Mouse (Mus musculus): ENCODE data around the gene Sncg. TPM values are rescaled to one million over a fixed set of nuclear protein-coding genes. Genes with fewer than 3 reads are reported as not detected.

The Sncg gene
- polyA plus RNA-seq, 2 experiments, result 0.17 TPM; not detected in 1

DNA sequence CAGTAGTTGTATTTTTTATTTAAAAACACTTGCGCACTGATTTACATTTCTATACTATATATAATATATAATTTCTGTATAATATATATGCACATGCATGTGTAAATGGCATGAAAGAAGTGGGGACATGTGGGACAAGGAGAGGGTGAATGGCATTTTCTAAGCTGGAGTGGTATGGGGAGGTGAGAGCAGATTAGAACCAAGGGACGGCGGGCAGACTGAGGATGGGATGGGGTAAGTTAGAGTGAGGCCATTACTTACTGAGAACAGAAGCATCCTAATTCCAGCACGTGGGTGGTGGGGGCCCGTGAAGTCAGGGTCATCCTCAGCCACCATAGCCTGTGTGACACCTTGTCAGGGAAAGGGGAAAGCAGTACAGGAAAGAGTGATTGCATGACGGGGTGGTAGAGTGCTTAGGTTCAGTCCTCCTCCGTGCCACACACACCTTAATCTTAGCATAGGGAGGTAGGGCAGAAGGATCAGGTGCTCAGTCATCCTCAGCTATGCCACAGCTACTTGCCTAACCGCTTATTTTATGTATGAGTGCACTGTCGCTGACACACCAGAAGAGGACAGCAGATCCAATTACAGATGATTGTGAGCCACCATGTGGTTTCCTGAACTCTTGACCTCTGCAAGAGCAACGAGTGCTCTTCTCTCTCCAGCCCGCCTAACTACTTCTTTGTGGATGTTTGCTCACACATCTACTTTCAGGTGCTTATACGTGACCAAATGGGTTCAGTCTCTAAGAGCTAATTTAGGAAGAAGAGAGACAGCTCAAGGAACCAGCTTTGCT is 28.6 kb downstream of the Sncg start:
- Histone ChIP-seq H3K36me3 (replicated peaks; ENCODE audit: control insufficient read depth, insufficient read depth, low read depth) (no peaks in the 10 kb centered on the region; the same call in 1 of the 2 replicates), H3K4me3 (ENCODE audit: insufficient read depth in 1 of 2, low read depth in 2 of 2, low read length in 2 of 2) (no peak overlapping the region), H3K27me3 (ENCODE audit: control insufficient read depth, insufficient read depth, low read length) (no peaks in the 10 kb centered on the region), H3K4me2 (ENCODE audit: low read depth) (no peak overlapping the region), H3K27ac (no peak overlapping the region), H3K9ac (replicated peaks) (no peak overlapping the region), H3K4me1 (replicated peaks; ENCODE audit: control insufficient read depth in 2 of 2, insufficient read depth in 2 of 2, low read length in 1 of 2) (peaks cover 0 to 5% of the 10 kb centered on the region in 2 experiments; a peak in 2 of 4 replicates), H3K9me3 (ENCODE audit: control insufficient read depth, low read length) (no peaks in the 10 kb centered on the region)
- ATAC-seq (ENCODE audit: insufficient read depth) (peak; percentile 27), DNase-seq (ENCODE audit: low read depth in 3 of 3, low spot score in 3 of 3) (no peak)
- no peak for TF ChIP-seq EP300 (IDR thresholded peaks at IDR 0.05; ENCODE audit: low read depth)
- peak; percentile 44 for TF ChIP-seq CTCF (IDR thresholded peaks at IDR 0.05; ENCODE audit: low read depth)
- 50% methylated on average over 12 of the region's 12 CpGs for WGBS (ENCODE audit: insufficient replicate concordance)

DNA sequence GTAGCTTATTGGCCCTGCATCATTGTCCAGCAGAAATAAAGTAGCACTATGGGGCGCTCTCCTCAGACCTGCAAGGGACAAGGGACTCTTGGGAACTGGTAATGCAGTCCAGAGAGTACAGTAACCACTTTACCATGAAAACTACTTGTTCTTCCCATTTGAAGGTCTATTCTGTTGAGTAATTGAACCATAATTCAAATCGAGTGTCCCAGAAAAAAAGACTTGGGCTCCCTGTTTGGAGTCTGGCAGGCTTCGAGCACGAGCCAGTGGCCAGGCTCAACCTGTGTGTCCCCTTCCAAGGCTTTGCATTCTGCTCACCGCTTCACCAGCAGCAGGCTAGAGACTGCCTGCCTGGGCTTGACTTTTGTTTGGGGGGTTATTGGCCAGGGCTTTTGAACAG is 30.2 kb downstream of the Sncg start:
- H3K4me3 ChIP-seq (ENCODE audit: insufficient read depth in 1 of 2, low read depth in 2 of 2, low read length in 2 of 2), result no peak overlapping the region
- no peak overlapping the region for H3K4me2 ChIP-seq (ENCODE audit: low read depth)
- H3K4me1 ChIP-seq (replicated peaks; ENCODE audit: control insufficient read depth in 2 of 2, insufficient read depth in 2 of 2, low read length in 1 of 2), result peaks cover 0 to 5% of the 10 kb centered on the region in 2 experiments; a peak in 2 of 4 replicates
- 75% methylated on average over 5 of the region's 5 CpGs for WGBS (ENCODE audit: insufficient replicate concordance)
- TF ChIP-seq CTCF (IDR thresholded peaks at IDR 0.05; ENCODE audit: low read depth) (no peak), EP300 (IDR thresholded peaks at IDR 0.05; ENCODE audit: low read depth) (no peak)
- no peak overlapping the region for H3K27ac ChIP-seq
- H3K27me3 ChIP-seq (ENCODE audit: control insufficient read depth, insufficient read depth, low read length), result no peaks in the 10 kb centered on the region
- peaks cover 1% of the 10 kb centered on the region for H3K36me3 ChIP-seq (replicated peaks; ENCODE audit: control insufficient read depth, insufficient read depth, low read depth)
- no peaks in the 10 kb centered on the region for H3K9me3 ChIP-seq (ENCODE audit: control insufficient read depth, low read length)
- DNase-seq (ENCODE audit: low read depth in 3 of 3, low spot score in 3 of 3), result no peak
- ATAC-seq (ENCODE audit: insufficient read depth), result no peak
- H3K9ac ChIP-seq (replicated peaks), result no peak overlapping the region

DNA sequence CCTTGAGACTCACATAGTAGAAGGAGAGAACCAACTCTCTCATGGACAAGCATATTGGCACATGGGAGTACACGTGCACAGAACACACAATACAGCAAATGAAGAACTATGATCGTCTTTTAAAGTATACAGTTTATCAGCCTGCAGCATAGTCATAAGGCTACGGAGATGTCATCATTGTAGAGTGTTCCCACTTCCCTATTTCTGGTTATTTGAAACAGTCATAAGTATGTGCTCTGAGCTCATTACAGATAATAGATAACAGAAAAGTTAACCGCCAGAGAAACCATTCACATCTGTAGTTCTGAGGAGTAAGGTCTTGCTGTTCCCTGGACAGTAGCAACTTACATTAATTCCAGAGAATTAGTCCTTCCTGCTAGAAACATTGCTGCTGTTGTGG is 31.5 kb downstream of the Sncg start:
- no peaks in the 10 kb centered on the region for H3K9me3 ChIP-seq (ENCODE audit: control insufficient read depth, low read length)
- no peak overlapping the region for H3K4me2 ChIP-seq (ENCODE audit: low read depth)
- peaks cover 4% of the 10 kb centered on the region for H3K36me3 ChIP-seq (replicated peaks; ENCODE audit: control insufficient read depth, insufficient read depth, low read depth)
- ATAC-seq (ENCODE audit: insufficient read depth), result no peak
- no peaks in the 10 kb centered on the region for H3K27me3 ChIP-seq (ENCODE audit: control insufficient read depth, insufficient read depth, low read length)
- WGBS (ENCODE audit: insufficient replicate concordance), result 36% methylated on average over 4 of the region's 4 CpGs
- H3K9ac ChIP-seq (replicated peaks), result no peak overlapping the region
- H3K27ac ChIP-seq, result no peak overlapping the region
- no peaks in the 10 kb centered on the region for H3K4me1 ChIP-seq (replicated peaks; ENCODE audit: control insufficient read depth in 2 of 2, insufficient read depth in 2 of 2, low read length in 1 of 2)
- DNase-seq (ENCODE audit: low read depth in 3 of 3, low spot score in 3 of 3), result no peak
- H3K4me3 ChIP-seq (ENCODE audit: insufficient read depth in 1 of 2, low read depth in 2 of 2, low read length in 2 of 2), result no peak overlapping the region
- TF ChIP-seq CTCF (IDR thresholded peaks at IDR 0.05; ENCODE audit: low read depth) (no peak), EP300 (IDR thresholded peaks at IDR 0.05; ENCODE audit: low read depth) (no peak)

DNA sequence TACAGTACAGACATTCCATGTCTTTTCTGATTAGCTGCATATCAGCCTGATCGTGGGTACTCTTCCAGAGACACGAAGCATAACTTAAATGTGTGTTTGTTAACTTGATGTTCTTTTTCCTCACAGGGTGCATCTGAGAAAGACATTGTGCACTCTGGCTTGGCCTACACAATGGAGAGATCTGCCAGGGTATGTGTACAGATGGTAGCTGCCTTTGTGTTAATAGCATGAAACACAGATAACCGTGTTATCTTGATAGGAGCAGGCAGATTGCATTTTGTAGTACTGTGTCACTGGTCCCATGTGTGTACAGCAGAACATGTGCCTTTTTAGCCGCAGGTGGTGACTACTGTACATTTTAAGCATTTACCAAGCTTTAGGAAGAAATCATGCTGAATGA is 32.6 kb downstream of the Sncg start:
- Histone ChIP-seq H3K4me1 (replicated peaks; ENCODE audit: control insufficient read depth in 2 of 2, insufficient read depth in 2 of 2, low read length in 1 of 2) (no peaks in the 10 kb centered on the region), H3K4me2 (ENCODE audit: low read depth) (no peak overlapping the region), H3K27me3 (ENCODE audit: control insufficient read depth, insufficient read depth, low read length) (no peaks in the 10 kb centered on the region), H3K27ac (no peak overlapping the region), H3K9ac (replicated peaks) (no peak overlapping the region), H3K9me3 (ENCODE audit: control insufficient read depth, low read length) (no peaks in the 10 kb centered on the region), H3K36me3 (replicated peaks; ENCODE audit: control insufficient read depth, insufficient read depth, low read depth) (peaks cover 4% of the 10 kb centered on the region), H3K4me3 (ENCODE audit: insufficient read depth in 1 of 2, low read depth in 2 of 2, low read length in 2 of 2) (no peak overlapping the region)
- ATAC-seq (ENCODE audit: insufficient read depth) (no peak), DNase-seq (ENCODE audit: low read depth in 3 of 3, low spot score in 3 of 3) (no peak)
- WGBS (ENCODE audit: insufficient replicate concordance), result 65% methylated on average over 4 of the region's 4 CpGs
- TF ChIP-seq EP300 (IDR thresholded peaks at IDR 0.05; ENCODE audit: low read depth) (no peak), CTCF (IDR thresholded peaks at IDR 0.05; ENCODE audit: low read depth) (no peak)

DNA sequence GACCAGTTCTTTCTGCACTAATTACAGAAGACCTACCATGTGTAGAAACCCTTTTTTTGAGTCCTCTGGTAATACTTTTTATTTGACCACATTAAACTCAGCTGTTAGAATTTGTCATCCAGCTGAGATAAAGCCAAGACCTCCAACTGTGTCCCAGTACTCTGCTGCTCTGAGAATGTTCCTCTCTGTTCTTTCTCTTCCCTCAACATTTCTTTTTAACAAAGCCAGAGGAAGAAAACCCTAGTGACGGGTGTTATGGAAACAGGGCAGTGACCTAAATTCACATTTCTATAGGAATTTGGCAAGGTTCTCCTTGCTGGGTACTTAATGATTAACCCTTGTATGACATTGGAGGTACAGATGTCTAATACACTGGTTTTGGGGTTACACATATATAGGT is 35.1 kb downstream of the Sncg start:
- Histone ChIP-seq H3K4me1 (replicated peaks; ENCODE audit: control insufficient read depth in 2 of 2, insufficient read depth in 2 of 2, low read length in 1 of 2) (no peaks in the 10 kb centered on the region), H3K27ac (no peak overlapping the region), H3K9me3 (ENCODE audit: control insufficient read depth, low read length) (no peaks in the 10 kb centered on the region), H3K36me3 (replicated peaks; ENCODE audit: control insufficient read depth, insufficient read depth, low read depth) (peaks cover 12% of the 10 kb centered on the region), H3K27me3 (ENCODE audit: control insufficient read depth, insufficient read depth, low read length) (no peaks in the 10 kb centered on the region), H3K4me3 (ENCODE audit: insufficient read depth in 1 of 2, low read depth in 2 of 2, low read length in 2 of 2) (no peak overlapping the region), H3K4me2 (ENCODE audit: low read depth) (no peak overlapping the region), H3K9ac (replicated peaks) (no peak overlapping the region)
- DNase-seq (ENCODE audit: low read depth in 3 of 3, low spot score in 3 of 3) (no peak), ATAC-seq (ENCODE audit: insufficient read depth) (no peak)
- WGBS (ENCODE audit: insufficient replicate concordance), result 47% methylated on average over 1 of the region's 1 CpGs
- TF ChIP-seq EP300 (IDR thresholded peaks at IDR 0.05; ENCODE audit: low read depth) (no peak), CTCF (IDR thresholded peaks at IDR 0.05; ENCODE audit: low read depth) (no peak)
